Mouse (Mus musculus): ENCODE results near the gene Clmp.
A peak's percentile ranks its signal among the peaks of the same experiment; 100 is the strongest.
"Not testable (repeated sequence)": the region's sequence is repeated elsewhere in the genome, so short reads cannot be mapped to it uniquely, and the experiment has no call there.

Clmp gene

GRCm38 (mm10) chr9:40801614-40802532 is 116.1 kb downstream of the Clmp start:
- peak; percentile 65 for DNase-seq (ENCODE audit: low read depth)

GRCm38 (mm10) chr9:40802533-40802875 is 116.7 kb downstream of the Clmp start:
- DNase-seq (ENCODE audit: low read depth), result not testable (repeated sequence)

- peak; percentile 70 for DNase-seq (ENCODE audit: low read depth)
Observed at GRCm38 (mm10) chr9:40804576-40804975, 118.8 kb downstream of the Clmp start.

GRCm38 (mm10) chr9:40805263-40805662 is 119.5 kb downstream of the Clmp start:
- DNase-seq (ENCODE audit: low read depth), result peak; percentile 92

GRCm38 (mm10) chr9:40806440-40807288 is 120.9 kb downstream of the Clmp start:
- peak; percentile 59 for DNase-seq (ENCODE audit: low read depth)

GRCm38 (mm10) chr9:40807289-40807920 is 121.6 kb downstream of the Clmp start:
- DNase-seq (ENCODE audit: low read depth), result peak; percentile 71

GRCm38 (mm10) chr9:40808061-40808906 is 122.5 kb downstream of the Clmp start:
- DNase-seq (ENCODE audit: low read depth), result no peak

- no peak for DNase-seq (ENCODE audit: low read depth)
Observed at GRCm38 (mm10) chr9:40808907-40809280, 123.1 kb downstream of the Clmp start.

GRCm38 (mm10) chr9:40811860-40812259 is 126.1 kb downstream of the Clmp start:
- DNase-seq (ENCODE audit: low read depth), result no peak

- no peak for DNase-seq (ENCODE audit: low read depth)
Observed at GRCm38 (mm10) chr9:40814060-40814459, 128.3 kb downstream of the Clmp start.

- DNase-seq (ENCODE audit: low read depth), result no peak
Observed at GRCm38 (mm10) chr9:40817325-40818028, 131.7 kb downstream of the Clmp start.

- no peak for DNase-seq (ENCODE audit: low read depth)
Observed at GRCm38 (mm10) chr9:40825601-40826000, 139.8 kb downstream of the Clmp start.

GRCm38 (mm10) chr9:40827366-40827765 is 141.6 kb downstream of the Clmp start:
- DNase-seq (ENCODE audit: low read depth), result no peak

- DNase-seq (ENCODE audit: low read depth), result peak; percentile 85
Observed at GRCm38 (mm10) chr9:40834569-40834968, 148.8 kb downstream of the Clmp start.
